Mouse (Mus musculus): ENCODE results near the gene Olfr641.

Olfr641 gene

GRCm38 (mm10) chr7:104035145-104035544 lies at the start of gene Olfr641:
Gene Olfr641 (plus strand): TSS chr7:104035445.
- no peak for DNase-seq (ENCODE audit: low spot score in 2 of 2)

GRCm38 (mm10) chr7:103998446-103998845 lies 36.8 kb upstream of the Olfr641 start, which contains the start of gene Olfr638:
Gene Olfr638 (plus strand): TSS chr7:103998746.
- no peak for DNase-seq (ENCODE audit: low spot score in 2 of 2)

DNA sequence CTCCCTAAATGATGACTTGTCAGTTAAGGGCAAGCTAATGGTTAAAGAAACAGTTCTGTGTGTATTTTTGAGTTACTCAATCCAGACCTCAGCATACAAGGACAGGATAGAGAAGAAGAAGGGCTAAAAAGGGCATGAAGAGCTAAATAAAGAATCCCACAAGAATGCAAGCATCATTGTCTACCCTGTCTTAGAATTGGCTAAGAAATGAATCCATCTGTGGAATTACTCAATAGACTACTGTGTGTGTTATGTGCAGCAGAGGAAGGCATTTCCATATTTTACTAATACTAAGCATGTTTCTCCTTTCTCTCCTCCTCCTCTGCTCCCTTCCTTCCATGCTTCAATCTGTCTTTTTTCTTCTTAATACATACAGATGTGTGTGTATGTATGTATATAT lies 36.1 kb upstream of the Olfr641 start:
- DNase-seq (ENCODE audit: low spot score in 2 of 2), result no peak

DNA sequence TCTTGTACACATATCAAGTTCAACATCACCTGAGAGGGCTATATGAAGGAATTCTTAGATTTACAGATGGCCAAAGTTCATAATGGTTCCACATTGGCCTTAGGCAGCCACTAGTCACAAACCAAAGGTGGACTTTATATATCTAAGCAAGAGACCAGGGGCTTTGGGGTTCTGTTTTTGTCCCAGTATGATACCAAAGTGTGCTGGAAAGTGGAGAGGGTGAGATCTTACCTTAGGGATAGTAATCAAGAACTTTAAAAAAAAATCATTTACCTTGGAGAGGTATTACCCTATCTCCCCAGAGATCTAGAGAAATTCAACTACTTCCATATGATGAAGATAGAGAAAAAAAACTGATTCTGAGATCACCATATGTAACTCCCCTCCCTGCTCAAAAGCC lies 18.0 kb upstream of the Olfr641 start, which contains the start of gene Olfr639:
Gene Olfr639, minus strand, starts transcription at position 101 of the 400 bp plus-strand sequence.
- DNase-seq (ENCODE audit: low spot score in 2 of 2), result no peak

DNA sequence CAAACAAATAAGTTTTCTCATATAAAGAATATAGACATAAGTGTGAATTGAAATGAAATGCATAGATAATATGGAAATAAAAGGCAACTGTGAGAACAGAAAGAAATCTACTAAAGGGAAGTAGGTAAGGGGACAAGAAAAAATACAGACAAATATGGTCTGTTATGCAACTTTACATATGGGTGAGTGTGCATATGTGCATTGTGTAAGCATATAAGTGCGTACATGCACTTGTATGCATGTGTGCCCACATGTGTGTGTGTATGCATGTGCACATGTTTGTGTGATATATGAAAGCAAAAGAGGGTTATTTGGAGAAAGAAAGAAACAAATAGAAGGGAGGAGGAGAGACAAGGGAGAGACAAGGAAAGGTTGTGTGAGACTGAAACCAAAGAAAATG lies 16.3 kb upstream of the Olfr641 start:
- no peak for DNase-seq (ENCODE audit: low spot score in 2 of 2)

GRCm38 (mm10) chr7:104021651-104022050 lies 13.6 kb upstream of the Olfr641 start:
- DNase-seq (ENCODE audit: low spot score in 2 of 2), result no peak

GRCm38 (mm10) chr7:104025473-104025872 lies 9.8 kb upstream of the Olfr641 start, which contains the start of gene Olfr640:
Gene Olfr640 (minus strand): TSS chr7:104025573.
- DNase-seq (ENCODE audit: low spot score in 2 of 2), result no peak

DNA sequence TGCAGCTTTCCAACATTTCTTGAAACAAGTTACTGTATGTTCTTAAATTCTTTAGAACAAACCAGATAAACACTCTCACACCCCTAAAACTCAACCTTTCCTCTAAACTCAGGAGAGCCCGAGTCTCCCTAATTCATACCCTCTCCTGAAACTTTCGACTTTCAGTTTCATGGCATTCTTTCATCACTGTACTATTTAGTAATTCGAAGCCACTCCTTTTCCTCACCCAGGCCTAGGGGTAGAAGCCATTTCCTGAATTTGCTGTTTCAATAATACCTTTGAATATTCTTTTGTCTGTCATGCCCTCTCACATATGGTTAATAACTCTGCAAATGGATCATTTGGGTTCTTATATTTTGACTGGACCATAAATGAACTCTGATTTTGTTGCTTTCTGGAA lies 8.3 kb upstream of the Olfr641 start:
- DNase-seq (ENCODE audit: low spot score in 2 of 2), result no peak

DNA sequence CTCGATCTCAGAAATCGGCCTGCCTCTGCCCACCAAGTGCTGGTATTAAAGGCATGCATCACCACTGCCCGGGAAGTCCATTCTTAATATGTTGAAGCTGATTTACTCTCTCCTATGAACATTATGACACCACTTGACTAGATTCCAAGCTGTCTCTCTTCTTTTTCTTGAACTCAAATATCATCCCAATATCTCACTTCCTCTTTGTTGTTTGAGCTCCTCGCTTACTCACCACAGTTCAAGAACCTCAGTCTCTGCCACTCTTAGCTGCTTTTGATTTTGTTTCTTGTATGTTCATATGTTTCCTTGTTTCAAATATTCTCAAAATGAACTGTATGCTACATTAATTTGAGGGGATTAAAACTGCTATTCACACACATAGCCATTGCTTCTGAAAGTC lies 15.5 kb downstream of the Olfr641 start:
- no peak for DNase-seq (ENCODE audit: low spot score in 2 of 2)

- DNase-seq (ENCODE audit: low spot score in 2 of 2), result no peak
Measured at GRCm38 (mm10) chr7:104052566-104052965, 17.3 kb downstream of the Olfr641 start, which contains the start of gene Olfr642. Gene Olfr642 (minus strand): TSS chr7:104052666.

DNA sequence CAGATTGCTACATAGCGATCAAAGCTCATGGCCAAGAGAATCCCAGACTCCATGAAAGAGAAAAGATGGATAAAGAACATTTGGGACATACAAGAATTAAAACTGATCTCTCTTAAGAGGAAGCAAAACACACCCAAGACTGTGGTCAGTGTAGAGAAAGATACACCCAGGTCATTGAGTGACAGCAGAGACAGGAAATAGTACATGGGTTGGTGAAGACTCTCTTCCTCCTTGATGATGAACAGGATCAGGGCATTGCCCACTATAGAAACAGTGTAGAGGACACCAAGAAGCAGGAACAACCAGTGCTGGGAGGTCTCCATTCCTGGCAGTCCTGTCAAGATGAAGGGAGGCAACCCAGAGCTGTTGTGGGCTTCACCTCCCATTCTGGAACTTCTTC lies 24.0 kb downstream of the Olfr641 start:
- no peak for DNase-seq (ENCODE audit: low spot score in 2 of 2)

DNA sequence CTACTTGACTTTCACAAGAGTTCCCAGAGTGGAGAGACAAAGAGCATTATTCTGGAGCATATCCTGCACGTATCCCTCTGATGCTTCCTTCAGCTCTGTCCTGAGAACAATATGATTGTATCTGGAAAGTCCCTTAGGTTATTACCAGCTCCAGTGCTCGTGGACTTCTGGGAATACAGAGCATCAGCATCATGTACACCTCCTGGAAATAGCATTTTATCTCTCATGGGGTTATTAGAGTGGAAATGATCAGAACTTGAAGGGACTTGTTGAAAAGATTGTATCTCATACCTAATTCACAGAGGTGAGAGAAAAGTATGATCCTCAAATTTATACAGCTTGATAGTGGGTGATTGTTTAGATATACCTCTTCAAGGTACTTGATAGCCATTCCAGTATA lies 26.1 kb downstream of the Olfr641 start, which contains the start of gene 4930516K23Rik:
Gene 4930516K23Rik, minus strand, starts transcription at position 101 of the 400 bp plus-strand sequence.
- no peak for DNase-seq (ENCODE audit: low spot score in 2 of 2)

DNA sequence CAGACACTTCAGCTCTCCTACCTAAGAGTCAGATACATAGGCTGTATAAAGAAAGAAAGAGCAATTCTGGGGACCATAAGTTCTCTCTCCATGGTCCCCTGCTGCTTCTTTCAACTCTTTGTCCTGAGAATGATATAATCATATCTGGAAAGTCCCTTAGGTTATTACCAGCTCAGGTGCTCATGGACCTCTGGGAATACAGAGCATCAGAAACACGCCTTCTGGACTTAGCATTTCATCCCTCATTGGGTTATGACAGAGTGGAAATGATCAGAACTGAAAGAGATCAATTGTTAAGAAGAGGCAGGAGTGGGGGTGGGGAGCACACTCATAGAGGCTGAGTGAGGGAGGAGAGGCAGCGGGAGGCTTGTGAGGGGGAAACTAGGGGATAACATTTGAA lies 36.5 kb downstream of the Olfr641 start, which contains the start of gene Olfr644:
Gene Olfr644, minus strand, starts transcription at position 101 of the 400 bp plus-strand sequence.
- DNase-seq (ENCODE audit: low spot score in 2 of 2), result no peak

DNA sequence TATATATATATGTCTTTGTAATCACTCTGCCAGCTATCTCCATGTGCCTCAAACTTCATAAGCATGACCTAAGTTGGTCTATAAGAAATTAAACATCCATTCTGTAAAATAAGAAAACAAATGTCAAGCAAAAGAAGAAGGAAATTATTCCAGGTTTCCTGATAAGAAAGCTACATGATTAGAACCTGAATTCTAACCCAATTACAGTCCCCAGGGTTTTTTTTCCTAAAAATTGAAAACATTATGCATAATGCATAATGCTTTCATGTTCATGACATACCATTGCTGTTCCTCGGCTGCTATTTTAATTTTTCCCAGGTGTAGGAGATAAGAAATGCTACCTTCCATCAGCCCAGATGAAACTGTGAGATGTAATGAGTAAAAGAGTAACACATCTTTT lies 50.1 kb downstream of the Olfr641 start, which contains the start of gene Olfr645:
Gene Olfr645, minus strand, starts transcription at position 101 of the 400 bp plus-strand sequence.
- no peak for DNase-seq (ENCODE audit: low spot score in 2 of 2)
